Mouse (Mus musculus): ENCODE results near the gene Tenm3. TPM values are rescaled to one million over a fixed set of nuclear protein-coding genes. Genes with fewer than 3 reads are reported as not detected.

Gene Tenm3
- polyA plus RNA-seq, 1 experiment from 2014 or later, result 7.0 TPM

DNA sequence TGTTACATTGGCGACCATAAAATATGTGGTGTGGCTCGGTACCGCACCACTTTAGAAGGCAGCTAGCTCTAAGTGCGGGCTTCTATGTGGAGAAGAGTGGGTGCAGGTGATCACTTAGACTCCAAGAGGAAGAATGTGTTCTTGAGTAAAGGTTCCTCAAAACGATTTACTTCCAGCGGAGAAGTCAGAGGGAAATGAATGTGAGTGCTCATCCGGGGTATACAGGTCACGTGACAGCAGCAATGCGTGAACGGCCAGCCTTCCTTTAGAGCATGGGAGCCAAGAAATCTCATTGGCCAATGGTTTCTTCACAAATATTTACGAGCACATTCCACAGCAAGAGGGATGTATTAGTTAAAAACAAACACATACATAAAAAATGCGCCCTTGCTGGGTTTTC, 404.3 kb downstream of the Tenm3 start:
- no peak for ATAC-seq (ENCODE audit: extremely low read depth, insufficient number of reproducible peaks, low FRiP score, low TSS enrichment)
- no peak overlapping the region for H3K4me2 ChIP-seq
- peaks cover 9% of the 10 kb centered on the region; the same call in 1 of the 2 replicates for H3K4me1 ChIP-seq
- H3K4me3 ChIP-seq, result no peak overlapping the region
- H3K27ac ChIP-seq (replicated peaks), result no peak overlapping the region
- WGBS, result 89% methylated on average over 12 of the region's 12 CpGs
- 0 out of 2 replicates have a peak, but pooled peaks cover 6% of the 10 kb centered on the region for H3K36me3 ChIP-seq
- H3K9me3 ChIP-seq, result no peaks in the 10 kb centered on the region
- no peaks in the 10 kb centered on the region for H3K27me3 ChIP-seq (replicated peaks)
- H3K9ac ChIP-seq, result no peak overlapping the region

DNA sequence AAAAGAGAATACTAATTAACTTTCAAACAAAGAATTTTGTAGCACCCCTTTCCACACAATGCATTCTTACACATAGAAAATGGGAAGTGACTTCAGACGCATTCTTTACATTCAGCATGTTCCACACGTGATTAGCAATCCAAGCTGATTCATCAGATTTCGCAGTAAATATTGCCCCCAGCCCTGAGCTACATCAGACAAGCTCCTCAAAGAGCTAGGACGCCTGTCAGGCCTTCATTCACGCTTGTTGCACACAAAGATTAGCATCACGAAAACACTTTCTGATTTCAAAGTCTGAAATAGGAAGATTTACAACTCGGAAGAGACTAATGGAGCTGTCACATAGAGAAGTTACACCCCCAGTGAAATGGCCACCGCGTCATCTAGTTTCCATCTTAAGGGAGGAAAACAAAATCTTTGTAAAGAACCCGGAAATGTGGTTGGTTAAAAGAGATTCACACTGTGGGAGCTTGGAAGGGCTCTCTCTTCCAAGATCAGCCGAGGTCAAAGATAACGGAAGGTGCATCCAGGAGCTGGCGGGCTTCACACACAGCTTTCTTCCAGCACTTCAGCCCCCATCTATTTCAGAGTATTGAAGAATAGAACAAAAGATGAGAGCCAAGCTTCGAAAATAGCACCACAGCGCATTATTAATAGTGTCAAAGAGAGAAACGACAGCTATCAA, 406.1 kb downstream of the Tenm3 start:
- WGBS, result 40% methylated on average over 16 of the region's 16 CpGs
- Histone ChIP-seq H3K27ac (replicated peaks) (no peak overlapping the region), H3K4me1 (peaks cover 9% of the 10 kb centered on the region; the same call in 1 of the 2 replicates), H3K36me3 (0 out of 2 replicates have a peak, but pooled peaks cover 6% of the 10 kb centered on the region), H3K9me3 (no peaks in the 10 kb centered on the region), H3K27me3 (replicated peaks) (no peaks in the 10 kb centered on the region), H3K4me2 (peak overlapping the region; percentile 46), H3K4me3 (no peak overlapping the region), H3K9ac (0 out of 2 replicates have a peak overlapping the region, but pooled peaks have one; percentile 19)
- no peak for ATAC-seq (ENCODE audit: extremely low read depth, insufficient number of reproducible peaks, low FRiP score, low TSS enrichment)

DNA sequence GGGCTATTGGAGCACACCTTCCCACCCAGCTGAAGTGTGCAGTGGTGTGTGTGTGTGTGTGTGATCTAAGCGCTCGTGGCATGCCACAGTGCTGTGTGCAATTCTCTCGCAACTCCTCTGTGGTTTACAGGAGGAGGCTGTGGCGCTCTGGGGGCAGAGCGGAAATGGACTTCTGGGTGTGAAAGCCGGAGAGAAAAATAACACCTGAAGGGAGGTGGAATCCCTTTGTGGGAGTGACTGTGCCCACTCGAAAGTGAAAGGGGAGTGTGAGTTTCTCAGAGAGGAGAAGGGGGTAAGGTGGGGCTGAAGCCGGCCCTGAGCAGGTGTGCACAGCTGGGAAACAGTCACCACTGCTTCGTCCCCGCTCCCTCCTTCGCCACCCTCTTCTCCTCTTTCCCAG, 418.6 kb downstream of the Tenm3 start:
- 0 out of 2 replicates have a peak, but pooled peaks cover 3% of the 10 kb centered on the region for H3K4me1 ChIP-seq
- no peaks in the 10 kb centered on the region for H3K36me3 ChIP-seq
- no peak overlapping the region for H3K4me3 ChIP-seq
- no peaks in the 10 kb centered on the region for H3K27me3 ChIP-seq (replicated peaks)
- H3K9ac ChIP-seq, result no peak overlapping the region
- H3K4me2 ChIP-seq, result no peak overlapping the region
- no peak for ATAC-seq (ENCODE audit: extremely low read depth, insufficient number of reproducible peaks, low FRiP score, low TSS enrichment)
- 80% methylated on average over 11 of the region's 11 CpGs for WGBS
- no peak overlapping the region for H3K27ac ChIP-seq (replicated peaks)
- 0 out of 2 replicates have a peak, but pooled peaks cover 5% of the 10 kb centered on the region for H3K9me3 ChIP-seq

DNA sequence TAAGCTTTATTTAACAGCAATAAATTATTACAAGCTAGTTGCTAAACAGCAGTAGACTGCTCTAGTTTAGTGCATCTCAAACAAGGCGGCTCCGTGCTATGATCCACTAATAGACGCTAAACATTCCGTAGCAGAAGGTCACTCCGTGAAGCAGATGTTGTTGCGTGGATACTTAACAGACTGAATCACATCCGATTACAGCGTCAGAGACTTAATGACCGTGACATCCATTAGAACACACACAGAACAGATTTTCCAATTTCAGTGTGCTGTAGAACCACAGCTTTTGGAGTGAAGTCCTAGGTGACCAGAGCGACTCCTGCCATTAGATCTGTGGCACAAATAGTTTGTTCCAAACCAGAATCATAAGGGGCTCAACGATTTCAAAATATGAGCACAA, 426.0 kb downstream of the Tenm3 start:
- Histone ChIP-seq H3K4me3 (no peak overlapping the region), H3K9ac (no peak overlapping the region), H3K27me3 (replicated peaks) (no peaks in the 10 kb centered on the region), H3K36me3 (peaks cover 9% of the 10 kb centered on the region), H3K27ac (replicated peaks) (no peak overlapping the region), H3K4me2 (no peak overlapping the region), H3K4me1 (peaks cover 14% of the 10 kb centered on the region), H3K9me3 (0 out of 2 replicates have a peak, but pooled peaks cover 5% of the 10 kb centered on the region)
- ATAC-seq (ENCODE audit: extremely low read depth, insufficient number of reproducible peaks, low FRiP score, low TSS enrichment), result no peak
- WGBS, result 78% methylated on average over 11 of the region's 11 CpGs

DNA sequence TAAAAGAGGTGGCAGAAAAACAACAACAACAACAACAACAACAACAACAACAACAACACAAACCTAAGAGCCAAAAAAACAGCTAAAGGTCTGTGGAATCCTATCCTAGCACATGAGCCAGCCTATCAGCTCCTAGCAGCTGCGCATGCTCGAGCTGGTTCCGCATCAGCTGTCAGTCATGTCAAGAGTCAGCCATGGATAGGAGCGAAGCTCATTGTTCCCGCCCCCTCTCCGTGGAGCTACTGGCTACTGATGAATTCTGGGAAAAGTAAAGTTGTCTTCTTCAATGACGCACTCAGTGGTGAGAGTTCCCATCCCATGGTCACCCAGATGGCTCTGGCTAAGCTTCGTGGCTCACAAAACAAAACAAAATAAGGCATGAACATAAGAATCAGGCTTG, 432.8 kb downstream of the Tenm3 start:
- no peak overlapping the region for H3K4me3 ChIP-seq
- no peaks in the 10 kb centered on the region for H3K27me3 ChIP-seq (replicated peaks)
- H3K27ac ChIP-seq (replicated peaks), result no peak overlapping the region
- no peak overlapping the region for H3K9ac ChIP-seq
- H3K36me3 ChIP-seq, result peaks cover 16% of the 10 kb centered on the region
- peaks cover 14% of the 10 kb centered on the region for H3K4me1 ChIP-seq
- H3K4me2 ChIP-seq, result no peak overlapping the region
- peaks cover 12% of the 10 kb centered on the region for H3K9me3 ChIP-seq
- WGBS, result 88% methylated on average over 8 of the region's 8 CpGs
- no peak for ATAC-seq (ENCODE audit: extremely low read depth, insufficient number of reproducible peaks, low FRiP score, low TSS enrichment)

DNA sequence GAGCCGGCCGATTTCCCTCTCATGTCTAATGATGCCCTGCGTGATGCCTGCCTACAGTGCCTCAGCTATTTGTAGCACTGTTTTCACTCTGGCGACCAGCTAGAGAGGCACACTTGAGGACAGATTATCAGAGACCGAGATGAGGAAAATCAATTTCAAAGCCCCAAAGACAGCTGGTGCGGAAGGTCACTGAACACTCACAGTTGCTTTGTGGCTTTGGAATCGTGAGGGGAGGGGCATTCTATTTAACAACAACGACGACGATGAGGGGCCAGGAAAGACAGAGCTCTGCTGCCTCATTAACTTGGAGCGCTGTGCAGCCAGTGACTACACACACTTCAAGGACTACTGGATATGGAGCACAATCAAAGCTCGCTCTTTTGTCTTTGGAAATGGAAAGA, 443.2 kb downstream of the Tenm3 start:
- peak overlapping the region; percentile 36 for H3K4me3 ChIP-seq
- ATAC-seq (ENCODE audit: extremely low read depth, insufficient number of reproducible peaks, low FRiP score, low TSS enrichment), result no peak
- H3K27me3 ChIP-seq (replicated peaks), result no peaks in the 10 kb centered on the region
- H3K9ac ChIP-seq, result peak overlapping the region; percentile 73
- peak overlapping the region; percentile 59 for H3K27ac ChIP-seq (replicated peaks)
- H3K36me3 ChIP-seq, result no peaks in the 10 kb centered on the region
- peaks cover 20% of the 10 kb centered on the region for H3K4me1 ChIP-seq
- no peaks in the 10 kb centered on the region for H3K9me3 ChIP-seq
- peak overlapping the region; percentile 62 for H3K4me2 ChIP-seq
- WGBS, result 47% methylated on average over 12 of the region's 12 CpGs

DNA sequence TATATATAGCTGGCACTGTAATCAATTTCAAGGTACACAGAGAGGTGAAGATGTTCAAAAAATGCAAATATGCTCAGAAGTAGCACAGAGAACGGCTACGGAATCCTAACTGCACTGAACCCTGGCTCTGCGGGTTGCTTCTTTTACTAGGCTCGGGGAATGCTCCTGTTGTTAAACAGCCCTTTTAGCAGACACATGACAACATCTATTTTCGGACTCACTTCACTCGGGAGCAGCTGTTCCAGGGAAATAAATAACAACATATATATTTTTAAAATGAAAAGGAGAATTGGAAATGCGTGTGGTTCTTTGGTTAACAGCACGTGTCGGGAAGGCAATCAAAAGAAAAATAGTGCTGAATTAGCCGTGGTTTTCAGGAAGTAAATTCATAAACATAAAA, 457.9 kb downstream of the Tenm3 start:
- WGBS, result 53% methylated on average over 10 of the region's 10 CpGs
- no peak overlapping the region for H3K9ac ChIP-seq
- H3K9me3 ChIP-seq, result no peaks in the 10 kb centered on the region
- H3K27me3 ChIP-seq (replicated peaks), result no peaks in the 10 kb centered on the region
- ATAC-seq (ENCODE audit: extremely low read depth, insufficient number of reproducible peaks, low FRiP score, low TSS enrichment), result no peak
- peak overlapping the region; percentile 40; the same call in 1 of the 2 replicates for H3K27ac ChIP-seq (replicated peaks)
- no peak overlapping the region for H3K4me3 ChIP-seq
- H3K4me1 ChIP-seq, result peaks cover 16% of the 10 kb centered on the region
- peak overlapping the region; percentile 42 for H3K4me2 ChIP-seq
- no peaks in the 10 kb centered on the region for H3K36me3 ChIP-seq

DNA sequence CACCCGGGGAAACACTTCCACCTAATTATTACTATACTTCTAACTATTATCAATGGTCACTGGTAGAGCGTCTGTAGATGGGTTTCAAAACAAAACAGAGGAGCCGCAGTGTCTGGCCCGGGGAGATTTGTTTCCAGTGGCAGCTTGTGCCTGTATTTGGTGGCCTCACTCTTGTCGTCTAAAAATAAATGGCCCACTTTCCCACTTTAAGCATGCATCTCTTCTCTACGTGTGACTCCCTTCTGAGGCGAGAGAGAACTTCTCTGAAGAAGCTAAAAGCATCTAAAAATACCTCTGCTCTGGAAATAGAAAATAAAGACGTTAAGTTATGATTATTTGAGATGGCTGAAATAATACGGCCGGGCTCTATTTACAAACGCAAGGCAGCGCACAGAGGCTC, 463.7 kb downstream of the Tenm3 start:
- Histone ChIP-seq H3K4me2 (peak overlapping the region; percentile 55), H3K4me3 (peak overlapping the region; percentile 16; the same call in 1 of the 2 replicates), H3K27ac (replicated peaks) (peak overlapping the region; percentile 93), H3K9me3 (no peaks in the 10 kb centered on the region), H3K9ac (0 out of 2 replicates have a peak overlapping the region, but pooled peaks have one; percentile 47), H3K4me1 (peaks cover 39% of the 10 kb centered on the region), H3K36me3 (no peaks in the 10 kb centered on the region), H3K27me3 (replicated peaks) (no peaks in the 10 kb centered on the region)
- no peak; the same call in 1 of the 2 replicates for ATAC-seq (ENCODE audit: extremely low read depth, insufficient number of reproducible peaks, low FRiP score, low TSS enrichment)
- WGBS, result 33% methylated on average over 12 of the region's 12 CpGs

DNA sequence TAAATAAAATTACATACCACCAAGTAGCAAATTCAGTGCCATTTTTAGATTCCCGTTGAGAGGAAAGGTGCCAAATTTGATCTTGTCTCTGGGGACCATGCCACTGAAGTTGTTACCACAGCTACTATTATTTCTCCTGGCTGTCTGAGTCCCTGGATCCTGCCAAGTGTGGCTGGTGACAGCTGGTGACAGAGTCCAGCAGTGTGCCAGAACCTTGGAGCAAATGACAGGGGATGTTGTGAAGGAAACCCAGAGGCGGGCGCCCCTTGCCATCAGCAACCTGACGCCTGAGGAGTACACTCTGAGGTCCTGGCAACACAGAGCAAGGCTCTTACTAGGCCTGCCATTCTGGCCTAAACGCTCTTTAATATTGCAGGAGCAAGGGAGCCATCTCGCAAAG, 467.0 kb downstream of the Tenm3 start:
- peak overlapping the region; percentile 77 for H3K27ac ChIP-seq (replicated peaks)
- no peaks in the 10 kb centered on the region for H3K9me3 ChIP-seq
- H3K36me3 ChIP-seq, result no peaks in the 10 kb centered on the region
- no peak overlapping the region for H3K4me2 ChIP-seq
- H3K4me1 ChIP-seq, result peaks cover 43% of the 10 kb centered on the region
- H3K27me3 ChIP-seq (replicated peaks), result no peaks in the 10 kb centered on the region
- 20% methylated on average over 6 of the region's 6 CpGs for WGBS
- H3K9ac ChIP-seq, result no peak overlapping the region
- peak; percentile 55; the same call in 1 of the 2 replicates for ATAC-seq (ENCODE audit: extremely low read depth, insufficient number of reproducible peaks, low FRiP score, low TSS enrichment)
- H3K4me3 ChIP-seq, result no peak overlapping the region

DNA sequence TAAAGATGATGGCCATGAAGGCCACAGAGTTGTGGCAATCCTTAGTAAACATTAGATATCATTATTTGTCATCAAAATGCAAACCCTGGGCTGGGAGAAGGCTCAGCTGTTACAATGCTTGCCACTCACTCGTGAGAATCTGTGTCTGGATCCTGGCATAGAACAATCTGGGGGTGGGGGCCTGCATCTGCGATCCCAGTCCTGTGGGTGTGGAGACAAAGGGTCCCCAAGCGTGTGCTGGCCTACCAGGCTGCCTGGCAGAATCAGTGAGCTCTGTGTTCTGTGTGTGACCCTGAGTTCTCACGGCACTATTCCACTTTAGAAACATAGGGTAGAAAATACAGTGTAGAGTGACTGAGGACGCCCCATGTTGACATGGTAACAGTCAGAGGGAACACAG, 468.6 kb downstream of the Tenm3 start:
- 81% methylated on average over 5 of the region's 5 CpGs for WGBS
- Histone ChIP-seq H3K27ac (replicated peaks) (no peak overlapping the region), H3K4me2 (no peak overlapping the region), H3K9ac (no peak overlapping the region), H3K9me3 (no peaks in the 10 kb centered on the region), H3K4me1 (peaks cover 31% of the 10 kb centered on the region), H3K4me3 (no peak overlapping the region), H3K36me3 (no peaks in the 10 kb centered on the region), H3K27me3 (replicated peaks) (no peaks in the 10 kb centered on the region)
- no peak for ATAC-seq (ENCODE audit: extremely low read depth, insufficient number of reproducible peaks, low FRiP score, low TSS enrichment)

DNA sequence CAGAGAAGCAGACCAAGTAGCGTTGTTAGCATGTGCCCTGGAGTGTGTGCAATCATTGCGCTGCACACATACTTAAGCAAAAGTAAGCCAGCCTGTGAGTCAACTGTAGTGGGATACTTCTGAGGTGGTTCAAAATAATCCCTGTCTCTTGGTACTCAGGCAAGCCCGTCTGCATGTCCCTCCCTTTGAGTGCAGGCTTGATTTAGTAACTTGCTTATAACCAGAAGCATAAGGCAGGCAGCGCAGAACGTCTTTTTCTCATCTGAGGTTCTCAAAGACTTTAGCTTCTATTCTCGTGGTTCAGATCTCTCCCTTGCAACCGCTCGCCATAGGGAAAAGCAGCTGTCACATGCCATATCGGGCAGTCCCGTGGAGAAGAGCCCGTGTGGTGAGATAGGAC, 470.3 kb downstream of the Tenm3 start:
- no peak overlapping the region for H3K9ac ChIP-seq
- no peaks in the 10 kb centered on the region for H3K9me3 ChIP-seq
- peaks cover 20% of the 10 kb centered on the region for H3K4me1 ChIP-seq
- H3K27ac ChIP-seq (replicated peaks), result no peak overlapping the region
- no peak overlapping the region for H3K4me2 ChIP-seq
- no peaks in the 10 kb centered on the region for H3K27me3 ChIP-seq (replicated peaks)
- ATAC-seq (ENCODE audit: extremely low read depth, insufficient number of reproducible peaks, low FRiP score, low TSS enrichment), result no peak
- no peaks in the 10 kb centered on the region for H3K36me3 ChIP-seq
- H3K4me3 ChIP-seq, result no peak overlapping the region
- WGBS, result 76% methylated on average over 11 of the region's 11 CpGs

DNA sequence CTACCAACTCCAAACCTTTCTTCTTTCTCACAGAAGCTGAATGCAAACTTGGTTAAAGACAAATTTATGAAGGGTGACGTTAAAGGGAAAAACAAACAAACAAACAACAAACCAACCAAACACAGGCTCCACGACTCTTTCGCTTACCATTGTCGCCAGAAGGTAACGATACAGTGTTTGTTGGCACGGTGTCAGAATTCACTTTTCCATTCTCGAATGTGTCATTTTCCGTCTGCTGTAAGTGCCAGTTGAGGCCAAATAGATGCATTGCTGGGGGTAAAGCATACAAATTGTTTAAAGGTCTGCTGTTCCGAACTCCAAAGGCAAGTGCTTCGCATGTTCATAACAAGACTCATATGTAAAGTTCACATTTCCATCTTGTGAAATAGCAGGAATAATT, 476.6 kb downstream of the Tenm3 start:
- ATAC-seq (ENCODE audit: extremely low read depth, insufficient number of reproducible peaks, low FRiP score, low TSS enrichment), result no peak

More for the DNA sequence above, 476.6 kb downstream of the Tenm3 start:
- Histone ChIP-seq H3K27me3 (replicated peaks) (no peaks in the 10 kb centered on the region), H3K4me1 (no peaks in the 10 kb centered on the region), H3K4me3 (no peak overlapping the region), H3K9me3 (no peaks in the 10 kb centered on the region), H3K36me3 (no peaks in the 10 kb centered on the region), H3K27ac (replicated peaks) (no peak overlapping the region), H3K4me2 (no peak overlapping the region), H3K9ac (no peak overlapping the region)
- 84% methylated on average over 10 of the region's 10 CpGs for WGBS
